ENCODE assay signal across 13 mouse cellular contexts in the genomic region with DNA sequence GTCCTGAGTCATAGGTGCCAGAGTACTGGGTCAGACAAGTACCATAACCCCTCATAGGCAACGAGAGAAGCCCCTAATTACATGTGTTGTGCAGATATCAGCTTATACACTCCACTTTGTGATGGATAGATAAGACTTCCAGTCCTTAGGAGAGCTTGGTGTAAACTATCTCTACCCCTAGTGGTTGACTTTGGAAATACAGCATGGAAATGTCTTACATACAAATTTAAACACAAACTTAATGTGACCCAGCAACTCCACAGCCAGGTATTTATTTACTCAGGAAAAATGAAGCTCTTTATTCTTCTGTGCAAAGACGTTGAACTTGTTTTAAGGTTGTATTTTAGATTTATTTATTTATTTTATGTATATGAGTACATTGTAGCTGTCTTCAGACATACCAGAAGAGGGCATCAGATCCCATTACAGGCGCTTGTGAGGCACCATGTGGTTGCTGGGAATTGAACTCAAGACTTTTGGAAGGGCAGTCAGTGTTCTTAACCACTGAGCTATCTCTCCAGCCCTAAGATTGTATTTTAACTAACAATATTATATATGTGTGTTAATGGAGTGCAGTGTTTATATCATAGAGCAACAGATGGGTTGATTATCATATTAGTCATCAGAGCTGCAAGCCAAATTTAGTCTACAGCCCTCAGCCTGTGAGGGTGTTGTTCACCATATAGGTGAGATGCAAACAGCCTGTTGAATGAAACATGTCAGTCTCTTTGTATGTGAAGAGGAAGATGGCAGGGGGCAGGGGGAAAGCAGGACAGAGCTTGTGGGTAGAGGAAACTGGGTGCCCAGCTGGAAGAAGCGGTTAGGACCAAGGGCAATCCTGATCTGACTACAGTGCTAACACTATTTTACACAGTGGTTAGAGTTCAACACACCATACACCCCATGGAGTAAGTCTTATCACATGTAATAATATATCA. TPM values are rescaled to one million over a fixed set of nuclear protein-coding genes. Genes with fewer than 3 reads are reported as not detected.
DNase-seq lines count a peak whose midpoint lies in the region; ATAC-seq and TF ChIP-seq lines count a peak whose summit lies in the region.
"Had no signal": no experiment of that assay in that cellular context is flagged by ENCODE, and none has a peak within 500 bp of the region (broad histone marks: within the 10 kb centered on the region; RNA-seq: fewer than 3 reads in every experiment).

No protein-coding gene starts in this region.

- peaks cover 0 to 6% of the 10 kb centered on the region in 2 experiments; a peak in 2 of 4 replicates for H3K4me1 ChIP-seq in MEL (ENCODE audit: control insufficient read depth in 1 of 2, insufficient read depth in 2 of 2, low read length in 2 of 2)

- H3K4me3 ChIP-seq in layer of hippocampus, adult 2 months = no peak overlapping the region
- no peak overlapping the region for H3K4me3 ChIP-seq in MEL (ENCODE audit: control insufficient read depth in 1 of 2, insufficient read depth in 1 of 2, low read depth in 2 of 2, low read length in 2 of 2)

- ATAC-seq in megakaryocyte, adult 5-6 weeks (ENCODE audit: poor library complexity, severe bottlenecking) = 0 out of 2 replicates have a peak, but pooled peaks have one; percentile 47

- DNase-seq in layer of hippocampus, adult 2 months (ENCODE audit: low spot score in 2 of 2) = no peak
- no peak for DNase-seq in layer of hippocampus, adult 9-11 months
- peak; percentile 79 for DNase-seq in MEL (ENCODE audit: low read depth, low spot score)
- peak; percentile 70 for DNase-seq in c-Kit-positive CD71-positive TER-119-negative erythroid progenitor cells, embryonic 14.5 days (ENCODE audit: low read depth)
- no peak for DNase-seq in spleen, postnatal 4 days (ENCODE audit: low spot score in 2 of 2)
- no peak for DNase-seq in gastrocnemius, postnatal 10 days
- DNase-seq in left cerebral cortex, postnatal 10 days (ENCODE audit: extremely low spot score in 1 of 2, low spot score in 2 of 2) = no peak
- DNase-seq: cerebellum, postnatal 14 days; thymus, postnatal 25 days had no signal

- peak; percentile 81 for TF ChIP-seq CTCF in layer of hippocampus, adult 2 months (conservative IDR thresholded peaks at IDR 0.05)
- peak; percentile 13 to 72 (median 70); a peak in 4 of 6 replicates for TF ChIP-seq CTCF in MEL (IDR thresholded peaks at IDR 0.05 in 2 of 3, conservative IDR thresholded peaks at IDR 0.05 in 1 of 3; ENCODE audit: control insufficient read depth in 1 of 3, insufficient read depth in 1 of 3, low read depth in 2 of 3, low read length in 3 of 3, poor library complexity in 1 of 3, severe bottlenecking in 1 of 3)

- peak overlapping the region; percentile 92 for H3K27ac ChIP-seq in layer of hippocampus, adult 2 months
- no peak overlapping the region for H3K27ac ChIP-seq in MEL (ENCODE audit: control insufficient read depth, low read depth, low read length)

- intact Hi-C loops in left cerebral cortex, postnatal 10 days (cut with DNase I) = loop anchor here (10.0 kb wide), 1 partner anchor 636 kb away; a partner anchor contains a TSS

- H3K9me3 ChIP-seq in MEL (replicated peaks; ENCODE audit: insufficient read depth, low read length) = no peaks in the 10 kb centered on the region

- TF ChIP-seq EP300 in MEL (IDR thresholded peaks at IDR 0.05; ENCODE audit: low read depth in 1 of 2, low read length in 2 of 2) = peak in 1 of 2 experiments; percentile 19; a peak in 1 of 4 replicates

- peak; percentile 27 for TF ChIP-seq RAD21 in MEL (IDR thresholded peaks at IDR 0.05; ENCODE audit: low read depth, low read length)

- TF ChIP-seq POLR2A in MEL (IDR thresholded peaks at IDR 0.05; ENCODE audit: control insufficient read depth in 1 of 2, insufficient read depth in 1 of 2, low read depth in 1 of 2, low read length in 2 of 2, poor library complexity in 1 of 2) = no peak

- H3K36me3 ChIP-seq in MEL (ENCODE audit: control insufficient read depth in 1 of 2, insufficient read depth in 2 of 2, low read length in 2 of 2) = no peaks in the 10 kb centered on the region

- no peaks in the 10 kb centered on the region for H3K79me2 ChIP-seq in MEL (ENCODE audit: control insufficient read depth, insufficient read depth, low read length, poor library complexity)

- H3K27me3 ChIP-seq in MEL (ENCODE audit: control insufficient read depth in 1 of 2, insufficient read depth in 2 of 2, low read length in 2 of 2) = no peaks in the 10 kb centered on the region

- H3K9ac ChIP-seq in MEL (ENCODE audit: control insufficient read depth, low read depth, low read length, poor library complexity, severe bottlenecking) = no peak overlapping the region

TF ChIP-seq in MEL, 35 proteins besides CTCF, POLR2A, EP300 and RAD21 (continues in another document):
- TF ChIP-seq GABPA (IDR thresholded peaks at IDR 0.05; ENCODE audit: low read depth, low read length) = no peak
- TF ChIP-seq MAFK (IDR thresholded peaks at IDR 0.05; ENCODE audit: borderline replicate concordance, low read depth, low read length) = no peak
- TF ChIP-seq TCF12 (IDR thresholded peaks at IDR 0.05; ENCODE audit: low read depth, low read length) = peak; percentile 13; the same call in 1 of the 2 replicates
- TF ChIP-seq SMC3 (IDR thresholded peaks at IDR 0.05; ENCODE audit: low read depth, low read length) = peak; percentile 39
- TF ChIP-seq CHD1 (IDR thresholded peaks at IDR 0.05; ENCODE audit: low read depth, low read length) = no peak
- no peak for TF ChIP-seq ZMIZ1 (IDR thresholded peaks at IDR 0.05; ENCODE audit: low read depth, low read length)
- TF ChIP-seq MAX (IDR thresholded peaks at IDR 0.05; ENCODE audit: low read length) = no peak
- TF ChIP-seq KAT2A (conservative IDR thresholded peaks at IDR 0.05; ENCODE audit: low read depth, low read length) = no peak
- no peak for TF ChIP-seq E2F4 (IDR thresholded peaks at IDR 0.05; ENCODE audit: borderline replicate concordance, low read depth, low read length)
- TF ChIP-seq NRF1 (IDR thresholded peaks at IDR 0.05; ENCODE audit: insufficient read depth, low read depth, low read length, poor library complexity, severe bottlenecking) = no peak
- no peak for TF ChIP-seq RCOR1 (IDR thresholded peaks at IDR 0.05; ENCODE audit: low read depth, low read length)
- TF ChIP-seq CHD2 (IDR thresholded peaks at IDR 0.05; ENCODE audit: low read length) = no peak
- TF ChIP-seq POLR2AphosphoS5 (IDR thresholded peaks at IDR 0.05; ENCODE audit: borderline replicate concordance, low read depth, low read length) = no peak
- TF ChIP-seq ZNF384 (IDR thresholded peaks at IDR 0.05; ENCODE audit: low read depth, low read length) = no peak
- TF ChIP-seq HCFC1 (IDR thresholded peaks at IDR 0.05; ENCODE audit: low read depth, low read length) = no peak
- TF ChIP-seq MXI1 (IDR thresholded peaks at IDR 0.05; ENCODE audit: low read depth, low read length) = no peak
- TF ChIP-seq ETS1 (IDR thresholded peaks at IDR 0.05; ENCODE audit: low read depth, low read length) = no peak
- no peak for TF ChIP-seq NELFE (IDR thresholded peaks at IDR 0.05; ENCODE audit: low read depth, low read length)
- no peak for TF ChIP-seq BHLHE40 (IDR thresholded peaks at IDR 0.05; ENCODE audit: borderline replicate concordance, low read depth, low read length)
- TF ChIP-seq MAZ (IDR thresholded peaks at IDR 0.05; ENCODE audit: low read depth, low read length) = no peak
- TF ChIP-seq MEF2A (IDR thresholded peaks at IDR 0.05; ENCODE audit: extremely low read depth, insufficient replicate concordance, low read depth, low read length, poor library complexity, severe bottlenecking) = no peak
- no peak for TF ChIP-seq TBP (IDR thresholded peaks at IDR 0.05; ENCODE audit: low read depth, low read length)

RNA-seq across cellular contexts. Expression of a gene that starts 15.6 kb away (rescaled TPM):
- total RNA-seq in layer of hippocampus, adult 2 months (2021) = under 1 TPM; 0.10 to 0.20 TPM
- total RNA-seq in MEL (2012; rRNA removed) = not detected in 2 replicates
- not detected for polyA plus RNA-seq in MEL (2012; ENCODE audit: insufficient read depth in 1 of 2, insufficient read length in 2 of 2, low read depth in 1 of 2, low replicate concordance in 2 of 2, missing spikeins in 1 of 2)
- total RNA-seq in megakaryocyte, adult 5-6 weeks (2015) = not detected in 2 replicates
- not detected in 2 replicates for total RNA-seq in megakaryocyte, adult 5-6 weeks (2017)
- not detected for total RNA-seq in gastrocnemius, postnatal 10 days (2021)
- not detected for total RNA-seq in left cerebral cortex, postnatal 10 days (2021)
- total RNA-seq: hematopoietic stem cell, adult 5-6 weeks had no signal
- polyA plus RNA-seq: limb, embryonic 14.5 days had no signal

RNA-seq across cellular contexts. Expression of a gene that starts 17.1 kb away (rescaled TPM):
- not detected for total RNA-seq in layer of hippocampus, adult 2 months (2021)
- not detected in 2 replicates for total RNA-seq in MEL (2012; rRNA removed)
- polyA plus RNA-seq in MEL (2012; ENCODE audit: insufficient read depth in 1 of 2, insufficient read length in 2 of 2, low read depth in 1 of 2, low replicate concordance in 2 of 2, missing spikeins in 1 of 2) = not detected
- total RNA-seq in megakaryocyte, adult 5-6 weeks (2015) = not detected in 2 replicates
- total RNA-seq in megakaryocyte, adult 5-6 weeks (2017) = not detected in 2 replicates
- not detected for total RNA-seq in gastrocnemius, postnatal 10 days (2021)
- not detected for total RNA-seq in left cerebral cortex, postnatal 10 days (2021)
- total RNA-seq: hematopoietic stem cell, adult 5-6 weeks; neutrophil, adult 5-6 weeks had no signal
- polyA plus RNA-seq: limb, embryonic 14.5 days had no signal

RNA-seq across cellular contexts. Expression of a gene that starts 24.1 kb away (rescaled TPM):
- not detected for total RNA-seq in layer of hippocampus, adult 2 months (2021)
- total RNA-seq in MEL (2012; rRNA removed) = not detected in 2 replicates
- polyA plus RNA-seq in MEL (2012; ENCODE audit: insufficient read depth in 1 of 2, insufficient read length in 2 of 2, low read depth in 1 of 2, low replicate concordance in 2 of 2, missing spikeins in 1 of 2) = not detected
- not detected in 2 replicates for total RNA-seq in megakaryocyte, adult 5-6 weeks (2015)
- total RNA-seq in megakaryocyte, adult 5-6 weeks (2017) = not detected in 2 replicates
- total RNA-seq in gastrocnemius, postnatal 10 days (2021) = not detected
- total RNA-seq in left cerebral cortex, postnatal 10 days (2021) = not detected
- total RNA-seq: hematopoietic stem cell, adult 5-6 weeks; neutrophil, adult 5-6 weeks had no signal
- polyA plus RNA-seq: limb, embryonic 14.5 days had no signal

RNA-seq across cellular contexts. Expression of a gene that starts 29.4 kb away (rescaled TPM):
- total RNA-seq in layer of hippocampus, adult 2 months (2021) = under 1 TPM; 0.44 to 0.56 TPM
- not detected in 2 replicates for total RNA-seq in MEL (2012; rRNA removed)
- not detected for polyA plus RNA-seq in MEL (2012; ENCODE audit: insufficient read depth in 1 of 2, insufficient read length in 2 of 2, low read depth in 1 of 2, low replicate concordance in 2 of 2, missing spikeins in 1 of 2)
- 0.11 and 0.41 TPM in 2 replicates for total RNA-seq in megakaryocyte, adult 5-6 weeks (2015)
- total RNA-seq in megakaryocyte, adult 5-6 weeks (2017) = 0.44 and 0.61 TPM in 2 replicates
- total RNA-seq in gastrocnemius, postnatal 10 days (2021) = not detected
- under 1 TPM; 0.26 to 0.36 TPM for total RNA-seq in left cerebral cortex, postnatal 10 days (2021)
- total RNA-seq: hematopoietic stem cell, adult 5-6 weeks had no signal

RNA-seq across cellular contexts. Expression of a gene that starts 34.0 kb away (rescaled TPM):
- total RNA-seq in layer of hippocampus, adult 2 months (2021) = 100 to 1,000 TPM; 177 to 178 TPM
- not detected in 2 replicates for total RNA-seq in MEL (2012; rRNA removed)
- not detected for polyA plus RNA-seq in MEL (2012; ENCODE audit: insufficient read depth in 1 of 2, insufficient read length in 2 of 2, low read depth in 1 of 2, low replicate concordance in 2 of 2, missing spikeins in 1 of 2)
- total RNA-seq in megakaryocyte, adult 5-6 weeks (2015) = not detected in 2 replicates
- total RNA-seq in megakaryocyte, adult 5-6 weeks (2017) = not detected in 2 replicates
- total RNA-seq in gastrocnemius, postnatal 10 days (2021) = under 1 TPM; 0.56 to 0.61 TPM
- total RNA-seq in left cerebral cortex, postnatal 10 days (2021) = 100 to 1,000 TPM; 172 to 178 TPM
- total RNA-seq: hematopoietic stem cell, adult 5-6 weeks; neutrophil, adult 5-6 weeks had no signal

Comparison
In these comparisons a context has a peak if more than half of its experiments do, and no peak if none do; other contexts are left out.
1. DNase-seq: peak in MEL (single experiment) and c-Kit-positive CD71-positive TER-119-negative erythroid progenitor cells, embryonic 14.5 days (single experiment); none in layer of hippocampus, adult 2 months (0 of 2), layer of hippocampus, adult 9-11 months (single experiment), spleen, postnatal 4 days (0 of 2), gastrocnemius, postnatal 10 days (single experiment) and left cerebral cortex, postnatal 10 days (0 of 2).